Comparison of ENCODE assay signal across 7 mouse cellular contexts in genomic region chr5:33495900-33496529, GRCm38 (mm10).
A peak's percentile ranks its signal among the peaks of the same experiment; 100 is the strongest.
DNase-seq lines count a peak whose midpoint lies in the region; ATAC-seq lines count a peak whose summit lies in the region.

No protein-coding gene starts in this region.

- peak; percentile 82 for ATAC-seq in midbrain, embryonic 15.5 days (replicated peaks)

- H3K4me2 ChIP-seq in midbrain, embryonic 15.5 days = no peak overlapping the region

- intact Hi-C loops in gastrocnemius, postnatal 36 days (cut with DNase I) = loop anchor here (5.0 kb wide), 1 partner anchor 104 kb away; no protein-coding TSS in a partner anchor
- intact Hi-C loops in left cerebral cortex, postnatal 4 days (cut with DNase I) = loop anchor here (10.0 kb wide), 1 partner anchor 101 kb away; no protein-coding TSS in a partner anchor

- no peak overlapping the region for H3K4me3 ChIP-seq in midbrain, embryonic 15.5 days

- H3K36me3 ChIP-seq in midbrain, embryonic 15.5 days (replicated peaks) = no peaks in the 10 kb centered on the region

- H3K27me3 ChIP-seq in midbrain, embryonic 15.5 days (replicated peaks) = peaks cover 18% of the 10 kb centered on the region

- DNase-seq in adrenal gland, adult 8-10 months = peak; percentile 55
- peak; percentile 95 for DNase-seq in embryo, embryonic 10 days (ENCODE audit: low spot score)
- peak; percentile 44 to 45 for DNase-seq in gastrocnemius, postnatal 36 days
- peak; percentile 76 for DNase-seq in kidney, adult 11 months
- peak; percentile 98 for DNase-seq in left cerebral cortex, postnatal 4 days
- peak; percentile 34 to 66 for DNase-seq in spleen, postnatal 14 days (ENCODE audit: low spot score in 2 of 2)

- peaks cover 15% of the 10 kb centered on the region for H3K4me1 ChIP-seq in midbrain, embryonic 15.5 days

- 19% methylated on average over 6 of the region's 6 CpGs for WGBS in midbrain, embryonic 15.5 days

- H3K9ac ChIP-seq in midbrain, embryonic 15.5 days = no peak overlapping the region

- no peak overlapping the region for H3K27ac ChIP-seq in midbrain, embryonic 15.5 days

- no peaks in the 10 kb centered on the region for H3K9me3 ChIP-seq in midbrain, embryonic 15.5 days

Comparison
In these comparisons a context has a peak if more than half of its experiments do, and no peak if none do; other contexts are left out.
1. DNase-seq: peak in every context shown above with its lines; median percentile 98 in left cerebral cortex, postnatal 4 days; 95 in embryo, embryonic 10 days; 76 in kidney, adult 11 months; 55 in adrenal gland, adult 8-10 months; 50 in spleen, postnatal 14 days; 44 in gastrocnemius, postnatal 36 days.